Mouse (Mus musculus): ENCODE measurements around the gene 4931406P16Rik. TPM values are rescaled to one million over a fixed set of nuclear protein-coding genes. Genes with fewer than 3 reads are reported as not detected.

4931406P16Rik gene
- polyA plus RNA-seq, 1 experiment from 2014 or later: 28.2 TPM

DNA sequence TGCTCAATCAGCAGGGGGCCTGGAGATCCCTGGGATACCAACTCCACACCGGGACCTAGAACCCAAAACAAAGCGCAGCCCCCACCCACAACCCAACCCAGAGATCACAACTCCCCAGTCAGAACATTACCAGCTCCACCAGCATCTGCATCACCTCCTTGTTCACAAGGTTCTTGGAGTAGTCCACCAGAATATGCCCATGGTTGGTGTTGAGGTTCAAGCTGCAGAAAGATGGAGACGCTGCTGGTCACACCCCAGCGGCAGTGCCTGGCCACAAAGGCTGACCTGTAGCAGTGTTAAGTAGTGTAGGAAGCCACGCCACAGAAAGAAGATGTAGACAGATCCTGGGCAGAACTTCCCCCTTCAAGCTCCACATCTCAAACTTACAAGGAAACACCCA, 84.2 kb downstream of the 4931406P16Rik start:
- no peak overlapping the region for H3K27ac ChIP-seq (ENCODE audit: low read length)
- 11% methylated on average over 5 of the region's 5 CpGs for WGBS
- H3K36me3 ChIP-seq (ENCODE audit: control insufficient read depth, insufficient read depth): peaks cover 2% of the 10 kb centered on the region; the same call in 1 of the 2 replicates

DNA sequence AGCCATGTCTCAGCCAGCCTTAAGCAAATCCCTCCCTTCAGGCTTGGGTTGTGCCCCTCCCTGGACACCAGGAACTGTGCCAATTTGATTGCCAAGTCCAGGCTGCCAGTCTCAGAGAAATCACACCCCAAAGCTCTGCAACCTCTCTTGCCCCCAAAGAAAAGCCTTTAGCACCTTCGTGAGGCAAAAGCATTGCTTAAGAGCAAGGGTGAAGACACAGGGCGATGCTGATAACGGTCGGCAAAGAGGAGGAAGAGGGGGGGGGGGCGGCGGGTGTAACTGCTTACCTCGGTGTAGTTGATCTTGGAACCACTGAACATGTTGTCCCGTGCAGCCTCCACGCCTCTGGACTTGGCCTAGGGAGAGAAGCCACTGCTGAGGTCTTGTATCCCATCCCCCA, 84.7 kb downstream of the 4931406P16Rik start:
- 46% methylated on average over 7 of the region's 9 CpGs for WGBS
- Histone ChIP-seq H3K9me3 (ENCODE audit: control insufficient read depth, low read length) (no peaks in the 10 kb centered on the region), H3K4me3 (replicated peaks; ENCODE audit: low read length) (no peak overlapping the region), H3K4me1 (replicated peaks; ENCODE audit: control insufficient read depth, insufficient read depth, low read length) (peaks cover 17% of the 10 kb centered on the region), H3K9ac (replicated peaks; ENCODE audit: low read depth, low read length) (no peak overlapping the region), H3K36me3 (ENCODE audit: control insufficient read depth, insufficient read depth) (peaks cover 2% of the 10 kb centered on the region; the same call in 1 of the 2 replicates), H3K4me2 (ENCODE audit: low read length) (peak overlapping the region; percentile 80), H3K27me3 (replicated peaks; ENCODE audit: control insufficient read depth, insufficient read depth, low read length) (no peaks in the 10 kb centered on the region), H3K27ac (ENCODE audit: low read length) (no peak overlapping the region)
- no peak for ATAC-seq

More for the DNA sequence above, 84.2 kb downstream of the 4931406P16Rik start:
- Histone ChIP-seq H3K9ac (replicated peaks; ENCODE audit: low read depth, low read length) (peak overlapping the region; percentile 76), H3K4me1 (replicated peaks; ENCODE audit: control insufficient read depth, insufficient read depth, low read length) (peaks cover 20% of the 10 kb centered on the region), H3K4me2 (ENCODE audit: low read length) (peak overlapping the region; percentile 80), H3K4me3 (replicated peaks; ENCODE audit: low read length) (peak overlapping the region; percentile 69), H3K9me3 (ENCODE audit: control insufficient read depth, low read length) (no peaks in the 10 kb centered on the region), H3K27me3 (replicated peaks; ENCODE audit: control insufficient read depth, insufficient read depth, low read length) (no peaks in the 10 kb centered on the region)
- no peak for ATAC-seq

DNA sequence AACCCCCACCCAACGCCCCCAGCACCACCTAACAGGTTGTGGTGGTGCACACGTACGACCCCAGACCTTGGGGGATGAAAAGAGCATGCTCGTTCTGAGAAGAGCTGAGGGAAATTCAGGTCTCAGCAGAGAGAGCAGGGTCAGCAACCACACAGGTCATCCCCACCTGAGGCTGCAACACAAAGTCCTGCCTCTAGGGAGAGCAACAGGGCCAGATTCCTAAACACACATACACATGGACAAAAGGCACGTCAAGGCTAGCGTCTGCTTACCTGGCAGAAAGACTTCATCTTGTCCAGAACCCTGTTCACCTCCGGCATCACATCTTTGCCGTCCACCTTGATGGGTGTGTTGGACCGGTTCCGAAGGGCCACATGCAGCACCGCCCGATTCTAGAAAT, 86.5 kb downstream of the 4931406P16Rik start:
- peaks cover 12% of the 10 kb centered on the region for H3K4me1 ChIP-seq (replicated peaks; ENCODE audit: control insufficient read depth, insufficient read depth, low read length)
- H3K9ac ChIP-seq (replicated peaks; ENCODE audit: low read depth, low read length): no peak overlapping the region
- no peak overlapping the region for H3K27ac ChIP-seq (ENCODE audit: low read length)
- no peak overlapping the region for H3K4me3 ChIP-seq (replicated peaks; ENCODE audit: low read length)
- no peaks in the 10 kb centered on the region for H3K9me3 ChIP-seq (ENCODE audit: control insufficient read depth, low read length)
- H3K4me2 ChIP-seq (ENCODE audit: low read length): no peak overlapping the region
- H3K27me3 ChIP-seq (replicated peaks; ENCODE audit: control insufficient read depth, insufficient read depth, low read length): no peaks in the 10 kb centered on the region
- H3K36me3 ChIP-seq (ENCODE audit: control insufficient read depth, insufficient read depth): peaks cover 10% of the 10 kb centered on the region
- 89% methylated on average over 12 of the region's 12 CpGs for WGBS
- ATAC-seq: no peak

DNA sequence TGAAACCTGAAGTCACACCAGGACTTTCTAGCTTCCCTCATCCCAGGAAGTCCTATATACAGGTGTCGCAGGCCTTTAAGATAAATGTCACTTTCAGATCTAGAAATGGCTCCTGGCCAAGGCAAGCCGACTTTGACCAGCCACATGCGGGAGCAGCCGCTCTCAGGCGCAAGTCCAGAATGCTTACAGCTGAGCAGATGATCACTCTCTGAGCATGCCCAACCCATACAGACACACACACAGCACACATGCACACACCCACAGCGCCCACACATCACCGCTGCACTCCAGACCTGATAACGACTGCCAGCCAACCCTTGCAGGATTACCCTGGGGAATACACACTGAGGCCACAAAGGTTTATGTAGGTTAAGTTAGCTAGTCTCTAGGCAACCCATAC, 87.3 kb downstream of the 4931406P16Rik start:
- Histone ChIP-seq H3K9me3 (ENCODE audit: control insufficient read depth, low read length) (no peaks in the 10 kb centered on the region), H3K27ac (ENCODE audit: low read length) (no peak overlapping the region), H3K9ac (replicated peaks; ENCODE audit: low read depth, low read length) (no peak overlapping the region), H3K4me1 (replicated peaks; ENCODE audit: control insufficient read depth, insufficient read depth, low read length) (peaks cover 12% of the 10 kb centered on the region), H3K4me2 (ENCODE audit: low read length) (no peak overlapping the region), H3K36me3 (ENCODE audit: control insufficient read depth, insufficient read depth) (peaks cover 10% of the 10 kb centered on the region), H3K4me3 (replicated peaks; ENCODE audit: low read length) (no peak overlapping the region), H3K27me3 (replicated peaks; ENCODE audit: control insufficient read depth, insufficient read depth, low read length) (no peaks in the 10 kb centered on the region)
- WGBS: 84% methylated on average over 8 of the region's 8 CpGs
- no peak for ATAC-seq

DNA sequence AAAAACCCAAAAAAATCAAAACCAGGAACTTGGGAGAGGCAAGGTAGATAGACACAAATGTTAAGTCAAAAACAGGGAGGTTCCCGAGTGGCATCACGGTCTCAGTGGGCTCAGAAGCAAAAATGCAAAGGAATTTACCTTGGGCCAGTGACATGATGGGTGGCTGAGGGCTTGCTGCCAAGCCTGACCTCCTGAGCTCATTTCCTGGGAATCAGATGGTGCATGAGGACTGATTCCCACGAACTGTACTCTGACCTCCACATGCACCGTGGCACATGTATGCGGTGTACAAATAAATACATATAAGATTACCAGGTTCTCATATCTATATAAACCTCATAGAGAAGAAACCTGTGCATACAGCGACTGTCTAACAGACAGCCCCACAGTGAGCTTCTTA, 89.0 kb downstream of the 4931406P16Rik start:
- Histone ChIP-seq H3K27ac (ENCODE audit: low read length) (no peak overlapping the region), H3K36me3 (ENCODE audit: control insufficient read depth, insufficient read depth) (peaks cover 15% of the 10 kb centered on the region), H3K4me2 (ENCODE audit: low read length) (no peak overlapping the region), H3K9ac (replicated peaks; ENCODE audit: low read depth, low read length) (no peak overlapping the region), H3K27me3 (replicated peaks; ENCODE audit: control insufficient read depth, insufficient read depth, low read length) (no peaks in the 10 kb centered on the region), H3K9me3 (ENCODE audit: control insufficient read depth, low read length) (no peaks in the 10 kb centered on the region), H3K4me3 (replicated peaks; ENCODE audit: low read length) (no peak overlapping the region), H3K4me1 (replicated peaks; ENCODE audit: control insufficient read depth, insufficient read depth, low read length) (peaks cover 10% of the 10 kb centered on the region)
- 95% methylated on average over 6 of the region's 6 CpGs for WGBS
- ATAC-seq: no peak

DNA sequence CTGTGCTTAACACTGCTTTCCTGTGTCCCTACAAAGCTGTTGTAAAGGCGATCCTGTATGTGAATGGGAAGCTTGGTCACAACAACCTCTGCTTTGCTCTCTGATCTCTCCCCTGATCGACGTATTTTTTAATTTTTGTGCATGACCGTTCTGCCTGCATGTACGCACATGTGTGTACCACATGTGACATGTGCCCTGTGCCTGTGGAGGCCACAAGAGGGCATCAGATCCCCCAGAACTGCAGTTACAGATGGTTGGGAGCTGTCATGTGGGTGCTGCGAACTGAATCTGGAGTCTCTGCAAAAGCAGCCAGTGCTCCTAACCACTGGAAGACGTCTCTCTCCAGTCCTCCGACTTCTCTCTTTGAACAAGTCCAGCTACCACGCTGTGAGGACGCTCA, 91.0 kb downstream of the 4931406P16Rik start:
- peaks cover 21% of the 10 kb centered on the region for H3K36me3 ChIP-seq (ENCODE audit: control insufficient read depth, insufficient read depth)
- H3K27me3 ChIP-seq (replicated peaks; ENCODE audit: control insufficient read depth, insufficient read depth, low read length): no peaks in the 10 kb centered on the region
- no peaks in the 10 kb centered on the region for H3K9me3 ChIP-seq (ENCODE audit: control insufficient read depth, low read length)
- H3K9ac ChIP-seq (replicated peaks; ENCODE audit: low read depth, low read length): no peak overlapping the region
- no peak overlapping the region for H3K4me2 ChIP-seq (ENCODE audit: low read length)
- no peak overlapping the region for H3K4me3 ChIP-seq (replicated peaks; ENCODE audit: low read length)
- no peak overlapping the region for H3K27ac ChIP-seq (ENCODE audit: low read length)
- no peaks in the 10 kb centered on the region; the same call in 1 of the 2 replicates for H3K4me1 ChIP-seq (replicated peaks; ENCODE audit: control insufficient read depth, insufficient read depth, low read length)
- no peak for ATAC-seq
- WGBS: 95% methylated on average over 10 of the region's 10 CpGs

DNA sequence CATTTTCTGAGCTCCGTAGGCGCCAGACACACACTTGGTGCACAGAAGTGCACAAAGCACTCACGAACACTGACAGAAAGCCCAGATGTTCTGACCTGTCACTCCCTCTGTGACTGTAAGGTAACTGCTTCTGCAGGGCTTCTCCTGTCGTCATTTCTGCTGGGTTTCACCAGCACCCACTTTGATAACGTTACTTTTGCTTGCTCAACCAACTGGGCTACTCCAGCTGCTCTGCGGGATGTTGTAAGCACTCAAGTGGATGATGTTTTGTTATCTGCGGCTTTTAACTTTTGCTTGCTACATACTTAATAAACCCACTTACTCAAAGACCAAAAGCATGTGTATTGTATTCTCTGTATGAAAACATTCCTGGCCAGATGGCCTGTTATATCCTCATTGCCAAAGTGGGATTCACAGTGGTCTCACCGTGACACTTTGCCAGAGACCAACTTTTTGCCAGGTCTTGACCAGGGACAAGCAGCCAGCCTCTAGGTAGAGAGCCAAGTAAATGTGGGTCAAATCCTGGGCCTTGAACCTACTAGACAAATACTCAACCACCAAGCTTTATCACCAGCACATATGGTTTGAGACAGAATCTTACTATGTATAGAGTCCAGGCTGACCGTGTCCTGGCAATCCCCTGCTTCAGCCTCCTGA, 91.6 kb downstream of the 4931406P16Rik start:
- Histone ChIP-seq H3K4me3 (replicated peaks; ENCODE audit: low read length) (no peak overlapping the region), H3K4me2 (ENCODE audit: low read length) (no peak overlapping the region), H3K27ac (ENCODE audit: low read length) (no peak overlapping the region), H3K4me1 (replicated peaks; ENCODE audit: control insufficient read depth, insufficient read depth, low read length) (no peaks in the 10 kb centered on the region; the same call in 1 of the 2 replicates), H3K36me3 (ENCODE audit: control insufficient read depth, insufficient read depth) (peaks cover 24% of the 10 kb centered on the region), H3K9me3 (ENCODE audit: control insufficient read depth, low read length) (no peaks in the 10 kb centered on the region), H3K9ac (replicated peaks; ENCODE audit: low read depth, low read length) (no peak overlapping the region), H3K27me3 (replicated peaks; ENCODE audit: control insufficient read depth, insufficient read depth, low read length) (no peaks in the 10 kb centered on the region)
- WGBS: 90% methylated on average over 9 of the region's 9 CpGs
- no peak for ATAC-seq

DNA sequence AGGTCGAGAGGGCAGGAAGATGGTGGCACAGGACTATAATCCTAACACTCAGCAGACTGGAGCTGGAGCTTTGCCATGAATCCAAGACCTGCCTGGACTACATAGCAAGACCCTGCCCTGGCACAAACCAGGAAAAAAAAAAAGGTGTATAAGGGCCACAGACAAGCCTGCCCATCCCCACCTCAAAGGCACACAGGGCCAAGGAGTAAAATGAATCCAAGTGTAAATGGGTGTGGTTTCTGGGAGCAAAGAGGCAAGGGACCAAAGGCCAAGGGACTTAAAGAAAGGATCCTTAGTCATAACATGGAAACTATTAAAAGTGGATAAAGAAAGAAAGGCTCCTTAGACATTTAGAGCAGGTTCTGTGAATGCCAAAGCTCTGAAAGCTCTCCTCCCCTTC, 94.9 kb downstream of the 4931406P16Rik start:
- Histone ChIP-seq H3K9me3 (ENCODE audit: control insufficient read depth, low read length) (no peaks in the 10 kb centered on the region), H3K27ac (ENCODE audit: low read length) (no peak overlapping the region), H3K4me3 (replicated peaks; ENCODE audit: low read length) (no peak overlapping the region), H3K4me2 (ENCODE audit: low read length) (no peak overlapping the region), H3K36me3 (ENCODE audit: control insufficient read depth, insufficient read depth) (peaks cover 28% of the 10 kb centered on the region), H3K27me3 (replicated peaks; ENCODE audit: control insufficient read depth, insufficient read depth, low read length) (no peaks in the 10 kb centered on the region), H3K4me1 (replicated peaks; ENCODE audit: control insufficient read depth, insufficient read depth, low read length) (no peaks in the 10 kb centered on the region), H3K9ac (replicated peaks; ENCODE audit: low read depth, low read length) (no peak overlapping the region)
- ATAC-seq: no peak
- 74% methylated on average over 1 of the region's 1 CpGs for WGBS

DNA sequence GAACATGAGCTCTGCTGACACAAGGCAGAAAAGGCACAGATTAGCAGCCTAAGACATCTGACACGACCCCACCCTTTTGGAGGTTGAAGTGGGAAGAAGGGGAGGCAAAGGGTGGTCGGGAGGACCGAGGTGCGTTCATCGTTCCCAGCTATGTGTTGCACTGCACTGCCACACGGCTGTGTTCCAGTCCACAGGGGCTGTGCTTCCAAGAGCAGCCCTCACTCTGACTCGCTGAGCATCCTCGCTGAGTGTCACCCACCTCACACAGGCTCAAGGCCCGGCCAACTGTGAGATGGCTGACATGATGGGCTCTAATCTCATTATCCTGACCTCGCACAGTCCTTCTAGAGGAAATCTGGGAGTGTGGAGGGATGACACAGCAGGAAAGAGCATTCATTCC, 96.9 kb downstream of the 4931406P16Rik start:
- Histone ChIP-seq H3K27me3 (replicated peaks; ENCODE audit: control insufficient read depth, insufficient read depth, low read length) (no peaks in the 10 kb centered on the region), H3K27ac (ENCODE audit: low read length) (no peak overlapping the region), H3K36me3 (ENCODE audit: control insufficient read depth, insufficient read depth) (peaks cover 20% of the 10 kb centered on the region; the same call in 1 of the 2 replicates), H3K4me3 (replicated peaks; ENCODE audit: low read length) (no peak overlapping the region), H3K9me3 (ENCODE audit: control insufficient read depth, low read length) (no peaks in the 10 kb centered on the region), H3K4me1 (replicated peaks; ENCODE audit: control insufficient read depth, insufficient read depth, low read length) (no peaks in the 10 kb centered on the region), H3K4me2 (ENCODE audit: low read length) (no peak overlapping the region), H3K9ac (replicated peaks; ENCODE audit: low read depth, low read length) (no peak overlapping the region)
- WGBS: 91% methylated on average over 10 of the region's 10 CpGs
- no peak for ATAC-seq

DNA sequence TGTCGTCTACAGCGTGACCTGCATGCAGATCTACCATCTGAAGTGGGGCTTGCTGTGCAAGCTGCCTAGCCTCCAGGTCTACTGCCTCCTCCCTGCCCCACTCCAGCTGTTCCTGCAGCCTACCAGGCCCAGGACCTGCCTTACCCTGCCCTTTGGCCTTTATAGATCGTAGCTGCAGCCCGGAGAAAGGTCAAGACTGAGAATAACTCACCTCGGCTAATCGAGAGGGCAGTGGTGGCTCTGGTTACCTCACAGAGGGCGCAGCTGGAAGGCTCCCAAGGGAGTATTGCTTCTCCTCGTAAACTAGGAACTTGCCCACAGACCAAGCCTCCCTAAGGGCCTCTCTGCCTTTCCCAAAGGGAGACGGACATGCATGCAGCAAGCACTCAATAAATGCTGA, 97.9 kb downstream of the 4931406P16Rik start:
- Histone ChIP-seq H3K4me3 (replicated peaks; ENCODE audit: low read length) (no peak overlapping the region), H3K9me3 (ENCODE audit: control insufficient read depth, low read length) (no peaks in the 10 kb centered on the region), H3K4me2 (ENCODE audit: low read length) (no peak overlapping the region), H3K4me1 (replicated peaks; ENCODE audit: control insufficient read depth, insufficient read depth, low read length) (no peaks in the 10 kb centered on the region), H3K36me3 (ENCODE audit: control insufficient read depth, insufficient read depth) (peaks cover 16% of the 10 kb centered on the region; the same call in 1 of the 2 replicates), H3K27ac (ENCODE audit: low read length) (no peak overlapping the region), H3K9ac (replicated peaks; ENCODE audit: low read depth, low read length) (no peak overlapping the region), H3K27me3 (replicated peaks; ENCODE audit: control insufficient read depth, insufficient read depth, low read length) (no peaks in the 10 kb centered on the region)
- WGBS: 95% methylated on average over 9 of the region's 9 CpGs
- no peak for ATAC-seq
